Mouse (Mus musculus): Measurements from ENCODE around the gene Trappc6a.

The Trappc6a gene

DNA sequence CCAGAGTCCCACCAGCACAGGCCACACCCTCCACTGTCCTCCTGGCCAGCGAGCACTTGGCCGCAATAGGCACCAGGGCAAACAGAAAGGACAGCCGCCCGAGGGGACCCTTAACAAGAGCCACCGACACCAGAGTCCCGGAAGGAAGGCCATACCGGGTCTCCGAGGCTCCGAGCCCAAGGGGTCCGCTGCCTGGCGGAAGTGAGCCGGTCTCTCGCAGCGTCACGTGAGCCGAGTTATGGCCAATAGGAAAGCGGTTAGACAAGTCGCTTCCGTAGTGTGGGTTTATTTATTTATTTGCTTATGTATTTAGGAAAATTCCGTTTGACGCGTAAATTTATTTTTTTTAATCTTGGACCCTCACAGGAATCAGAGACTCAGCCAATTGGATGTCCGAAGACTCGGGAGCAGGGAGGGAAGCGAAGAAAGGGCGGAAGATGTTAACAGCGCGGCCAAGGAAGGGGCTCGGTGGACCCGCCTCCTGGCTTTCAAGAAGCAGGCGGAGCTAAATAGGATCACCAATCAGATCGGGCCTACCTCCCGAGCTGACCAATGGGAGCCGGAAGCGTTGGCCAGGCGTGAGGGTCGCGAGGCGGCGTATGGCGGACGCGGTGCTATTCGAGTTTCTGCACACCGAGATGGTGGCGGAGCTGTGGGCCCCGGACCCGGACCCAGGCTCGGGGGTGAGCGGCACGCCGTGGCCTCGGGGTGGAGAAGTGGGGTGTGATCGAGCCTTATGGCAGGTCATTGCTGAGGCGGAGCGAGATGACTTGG, at the start of gene Trappc6a, which contains the start of gene Bloc1s3:
TSS of gene Trappc6a (plus strand) at position 246 of the 774 bp plus-strand sequence.
TSS of gene Bloc1s3 (minus strand) at position 218 of the 774 bp plus-strand sequence.
- DNase-seq (ENCODE audit: low spot score): peak; percentile 82

DNA sequence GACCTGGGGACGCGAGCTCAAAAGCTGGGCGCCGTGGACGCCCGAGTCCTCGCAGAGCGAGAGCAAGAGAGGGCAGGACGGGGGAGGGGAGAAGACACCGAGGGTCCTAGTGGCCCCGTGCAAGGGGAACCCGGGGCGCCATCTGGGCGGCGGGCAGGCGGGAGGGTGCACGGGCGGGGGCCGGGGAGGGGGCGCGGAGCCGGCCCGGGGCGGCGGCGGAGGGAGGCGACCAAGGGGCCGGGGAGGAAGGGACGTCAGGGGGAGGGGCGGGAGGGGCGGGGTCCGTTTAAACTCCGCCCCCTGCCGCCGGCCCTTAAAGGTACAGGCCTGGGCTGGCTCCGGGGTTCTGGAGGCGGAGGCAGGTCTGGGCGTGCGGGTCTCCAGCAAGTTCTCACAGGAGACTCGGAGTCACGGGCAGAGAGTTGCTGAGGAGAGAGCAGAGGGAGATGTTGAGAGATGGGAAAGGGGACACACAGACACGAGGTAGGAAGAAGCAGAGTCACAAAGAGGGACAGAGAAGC, 49.5 kb upstream of the Trappc6a start, which contains the start of gene Mark4:
TSS of gene Mark4 (minus strand) at position 231 of the 521 bp plus-strand sequence.
- DNase-seq (ENCODE audit: low spot score): no peak

DNA sequence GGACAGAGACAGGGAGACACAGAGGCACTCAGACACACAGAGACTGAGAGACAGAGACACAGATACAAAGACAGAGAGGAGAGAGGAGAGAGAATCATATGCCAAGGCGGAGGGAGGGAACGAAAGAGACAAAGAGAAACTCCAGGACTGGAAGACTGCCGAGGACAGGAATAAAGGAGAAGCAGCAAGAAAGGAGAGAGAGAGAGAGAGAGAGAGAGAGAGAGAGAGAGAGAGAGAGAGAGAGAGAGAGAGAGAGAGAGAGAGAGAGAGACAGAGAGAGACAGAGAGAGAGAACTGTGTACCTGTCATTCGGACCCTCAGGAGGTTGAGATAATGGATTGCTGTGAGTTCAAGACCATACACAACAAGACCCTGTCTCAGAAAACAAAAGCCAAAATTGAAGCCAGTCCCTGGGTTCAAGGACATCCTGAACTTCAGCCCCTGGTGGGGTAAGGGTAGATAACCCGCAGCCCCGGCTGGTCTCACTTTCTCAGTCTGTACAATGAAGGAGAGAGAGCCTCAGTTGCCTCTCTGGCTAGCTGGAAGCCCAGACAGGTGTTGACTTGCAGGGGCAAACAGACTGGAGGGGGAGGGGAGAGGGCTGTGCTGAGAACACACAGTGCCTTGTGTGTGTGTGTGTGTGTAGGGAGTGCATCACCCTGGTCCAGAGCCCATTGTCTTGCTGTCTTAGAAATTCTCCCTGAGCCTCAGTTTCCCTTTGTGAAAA, 48.9 kb upstream of the Trappc6a start:
- no peak for DNase-seq (ENCODE audit: low spot score)

DNA sequence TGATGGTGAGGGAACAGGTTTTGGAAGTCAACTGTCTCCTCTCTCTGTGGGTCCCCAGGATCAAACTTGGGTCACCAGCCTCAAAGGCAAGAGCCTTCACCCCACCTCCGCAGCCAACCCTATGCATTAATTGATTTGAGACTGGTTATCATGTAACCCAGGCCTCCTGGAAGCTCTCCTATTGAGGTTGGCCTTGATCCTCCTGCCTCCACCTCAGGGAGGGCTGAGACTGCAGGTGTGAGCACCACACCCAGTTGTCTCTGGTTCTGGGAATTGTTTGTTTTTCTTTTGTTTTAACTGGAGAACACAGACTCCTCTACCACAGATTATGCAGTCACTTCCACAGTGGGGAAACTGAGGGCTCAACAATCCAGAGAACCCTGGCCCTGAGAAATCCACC, 47.7 kb upstream of the Trappc6a start:
- DNase-seq (ENCODE audit: low spot score): no peak

DNA sequence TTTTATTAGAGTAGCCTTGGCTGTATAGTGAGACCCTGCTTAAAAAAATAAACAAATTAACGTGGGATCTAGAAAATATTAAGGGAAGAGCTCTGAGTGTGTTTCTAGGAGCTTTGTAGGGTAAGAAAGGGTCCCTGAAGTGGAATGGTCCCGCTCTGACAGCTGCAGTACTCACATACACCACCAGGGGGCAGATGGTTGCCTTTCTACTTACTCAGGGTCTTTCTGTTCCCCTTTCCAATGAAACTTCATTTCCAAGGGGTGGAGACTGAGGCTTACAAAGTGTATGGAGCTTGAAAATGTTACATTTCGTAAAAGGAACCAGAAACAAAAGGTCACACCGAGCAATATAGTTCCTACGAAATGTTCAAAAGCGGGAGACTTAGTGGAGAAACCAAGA, 46.7 kb upstream of the Trappc6a start:
- DNase-seq (ENCODE audit: low spot score): no peak

DNA sequence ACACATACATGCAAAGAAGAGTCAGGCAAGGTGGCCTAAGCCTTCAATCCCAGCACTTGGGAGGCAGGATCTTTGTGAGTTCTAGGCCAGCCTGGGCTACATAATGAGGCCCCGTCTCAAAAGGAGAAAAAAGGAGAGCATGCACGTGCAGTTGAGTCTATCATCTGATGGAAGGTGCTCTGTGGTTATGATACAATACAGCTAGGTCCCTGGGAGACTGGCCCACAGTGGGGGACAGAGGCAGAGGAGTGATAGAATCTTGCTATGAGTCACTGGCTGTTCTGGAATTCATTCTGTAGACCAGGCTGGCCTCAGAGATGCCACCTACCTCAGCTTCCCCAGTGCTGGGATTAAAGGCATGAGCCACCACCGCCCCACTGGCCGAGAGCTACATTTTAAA, 45.8 kb upstream of the Trappc6a start:
- no peak for DNase-seq (ENCODE audit: low spot score)

DNA sequence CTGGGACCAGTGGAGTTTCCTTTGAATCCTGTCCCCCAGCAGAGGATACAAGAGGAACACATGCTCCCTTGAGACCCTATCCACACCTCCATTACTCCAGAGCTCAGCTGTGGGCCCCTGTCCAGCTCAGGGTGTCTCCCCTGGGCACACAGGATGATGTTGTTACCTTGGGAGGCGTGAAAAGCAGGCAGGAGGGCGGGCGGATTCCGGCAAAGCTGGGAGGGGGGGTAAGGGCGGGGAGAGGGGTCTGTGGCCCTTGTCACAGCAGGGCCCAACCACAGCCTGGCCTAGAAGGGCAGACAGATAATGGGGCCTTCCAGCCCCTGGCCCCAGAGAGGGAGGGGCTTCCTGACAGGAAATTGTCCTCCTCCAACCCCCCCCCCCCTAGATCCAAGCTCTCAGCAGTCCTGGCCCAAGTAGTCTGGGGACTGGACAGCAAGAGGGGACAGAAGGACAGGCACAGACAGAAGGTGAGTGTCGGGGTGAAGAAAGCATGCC, 45.3 kb upstream of the Trappc6a start, which contains the start of gene Exoc3l2:
TSS of gene Exoc3l2 (plus strand) at position 448 of the 498 bp plus-strand sequence.
- DNase-seq (ENCODE audit: low spot score): no peak

DNA sequence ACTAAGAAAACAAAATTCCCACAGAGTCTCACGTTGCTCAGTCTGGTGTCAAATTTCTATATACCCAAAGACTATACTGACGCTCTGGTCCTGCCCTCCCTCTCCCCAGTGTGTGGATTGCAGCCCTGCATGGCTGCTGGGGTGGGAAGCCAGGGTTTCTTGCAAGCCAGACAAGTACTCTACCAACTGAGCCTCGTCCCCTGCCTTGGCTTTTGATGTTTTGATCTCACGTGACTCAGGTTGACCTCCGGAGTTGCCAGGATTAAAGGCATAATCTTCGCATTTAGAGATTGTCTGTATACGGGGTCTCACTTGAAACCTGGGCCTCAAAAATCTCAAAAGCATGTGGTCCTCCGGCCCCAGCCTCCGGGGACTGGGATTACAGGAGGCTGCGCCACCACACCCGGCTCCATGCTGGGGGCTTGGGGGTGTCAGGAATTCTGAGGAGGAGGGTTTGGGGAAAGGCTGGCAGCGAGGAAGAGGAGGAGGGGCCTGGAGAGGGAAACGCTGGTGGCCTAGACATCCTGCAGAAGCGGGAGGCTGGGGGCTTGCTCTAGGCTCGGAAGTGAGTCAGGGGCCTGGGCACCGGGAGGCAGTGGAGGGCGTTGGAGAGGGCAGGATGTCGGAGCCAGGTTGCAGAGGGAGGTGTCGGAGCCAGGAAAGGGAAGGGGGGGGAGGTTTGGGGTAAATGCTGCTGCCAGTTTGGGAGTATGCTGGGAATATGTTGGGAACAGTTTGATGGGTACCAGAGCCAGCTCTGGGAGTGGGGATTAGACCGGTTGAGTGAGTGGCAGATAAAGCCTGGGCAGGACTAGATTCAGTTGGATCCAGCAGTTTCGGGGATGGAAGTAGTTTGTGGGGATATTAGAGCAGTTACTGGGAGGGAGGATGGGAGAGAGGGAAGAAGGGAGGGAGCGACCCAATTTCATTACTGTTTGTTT, 43.6 kb upstream of the Trappc6a start:
- DNase-seq (ENCODE audit: low spot score): no peak

DNA sequence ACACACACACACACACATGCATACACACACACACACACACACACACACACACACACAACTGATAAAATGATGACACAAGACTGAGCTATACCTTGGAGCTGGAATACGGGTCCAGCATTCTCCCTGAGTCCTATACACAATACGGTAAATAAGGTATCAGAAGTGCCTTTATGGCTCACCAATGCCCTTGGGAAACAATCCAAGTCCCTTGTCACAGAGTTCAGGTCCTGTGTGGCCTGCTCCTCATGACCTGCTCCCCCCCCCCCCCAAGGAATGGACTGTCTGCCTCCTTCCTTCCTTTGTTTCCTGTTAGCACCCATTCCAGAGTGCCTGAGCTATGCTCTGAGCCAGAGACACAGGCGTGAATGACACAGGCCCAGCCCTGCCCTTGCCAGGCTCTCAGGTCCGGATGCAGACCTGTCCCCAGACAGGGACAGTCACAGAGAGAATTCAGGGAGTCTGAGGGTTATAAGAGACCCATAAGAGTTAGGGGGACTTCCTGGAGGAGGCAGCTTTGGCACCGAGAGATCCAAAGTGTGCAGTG, 41.5 kb upstream of the Trappc6a start:
- DNase-seq (ENCODE audit: low spot score): no peak

DNA sequence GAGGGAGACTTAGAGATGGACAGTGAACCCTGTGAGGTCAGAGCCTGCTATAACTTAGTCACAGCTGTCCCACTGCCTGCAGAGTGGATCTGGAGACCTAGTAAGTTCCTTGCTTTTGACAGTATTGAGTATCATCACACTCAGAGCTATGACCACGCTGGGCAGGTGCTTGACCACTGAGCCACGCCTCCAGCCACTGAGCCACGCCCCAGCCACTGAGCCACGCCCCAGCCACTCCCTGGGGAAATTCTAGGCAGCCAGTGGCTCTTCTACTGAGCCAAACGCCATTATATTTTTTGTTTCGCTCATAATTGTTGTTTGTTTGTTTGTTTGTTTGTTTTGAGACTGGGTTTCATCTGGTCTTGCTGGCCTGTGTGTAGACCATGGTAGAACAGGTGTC, 40.6 kb upstream of the Trappc6a start:
- DNase-seq (ENCODE audit: low spot score): no peak

DNA sequence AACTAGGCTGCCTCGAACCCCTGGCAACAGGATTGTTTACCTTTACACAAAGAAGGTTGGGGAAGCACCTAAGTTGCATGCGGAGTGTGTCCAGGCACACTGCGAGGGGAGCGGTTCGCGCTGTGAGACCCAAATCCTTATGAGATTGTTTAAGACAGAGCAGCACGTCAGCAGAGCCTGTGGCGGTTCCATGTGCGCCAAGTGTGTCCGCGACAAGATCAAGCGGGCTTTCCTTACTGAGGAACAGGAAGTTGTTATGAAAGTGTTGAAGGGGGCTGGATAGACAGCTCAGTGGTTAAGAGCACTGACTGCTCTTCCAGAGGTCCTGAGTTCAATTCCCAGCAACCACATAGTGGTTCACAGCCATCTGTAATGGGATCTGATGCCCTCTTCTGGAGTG, 39.9 kb upstream of the Trappc6a start:
- no peak for DNase-seq (ENCODE audit: low spot score)

DNA sequence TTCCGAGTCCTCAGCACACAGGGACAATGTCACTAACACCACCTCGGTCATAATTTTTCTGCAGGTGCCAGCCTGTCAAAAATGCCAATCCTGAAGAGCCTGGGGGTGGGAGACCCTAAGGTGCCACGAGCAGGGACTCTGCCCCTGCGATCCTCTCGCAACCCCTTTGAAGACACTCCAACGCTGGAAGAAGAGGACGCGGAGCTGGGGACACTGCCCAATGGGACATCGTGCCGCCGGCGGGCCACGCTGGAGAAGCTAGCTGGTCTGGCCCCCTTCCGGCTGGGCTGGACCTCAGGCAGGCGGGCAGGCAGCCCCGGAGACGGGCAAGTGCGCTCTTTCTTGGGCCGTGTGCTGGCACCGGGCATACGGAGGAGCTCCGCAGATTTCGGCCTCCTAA, 38.8 kb upstream of the Trappc6a start:
- no peak for DNase-seq (ENCODE audit: low spot score)

DNA sequence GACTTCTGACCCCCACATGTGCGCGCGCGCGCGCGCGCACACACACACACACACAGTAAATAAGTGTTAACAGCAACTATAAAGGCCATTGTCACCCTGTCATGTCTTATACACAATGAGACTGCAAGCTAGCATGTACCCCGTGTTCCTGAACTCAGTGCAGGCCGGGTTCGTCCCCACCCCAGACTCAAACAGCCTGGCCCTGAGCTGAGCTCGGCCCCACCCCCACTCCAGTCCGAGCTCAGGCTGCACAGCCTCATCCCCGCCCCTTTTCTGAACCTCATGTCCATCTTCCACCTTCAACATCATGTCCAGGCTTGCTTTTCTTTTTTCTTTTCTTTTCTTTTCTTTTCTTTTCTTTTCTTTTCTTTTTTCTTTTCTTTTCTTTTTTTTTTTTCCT, 37.9 kb upstream of the Trappc6a start:
- no peak for DNase-seq (ENCODE audit: low spot score)

DNA sequence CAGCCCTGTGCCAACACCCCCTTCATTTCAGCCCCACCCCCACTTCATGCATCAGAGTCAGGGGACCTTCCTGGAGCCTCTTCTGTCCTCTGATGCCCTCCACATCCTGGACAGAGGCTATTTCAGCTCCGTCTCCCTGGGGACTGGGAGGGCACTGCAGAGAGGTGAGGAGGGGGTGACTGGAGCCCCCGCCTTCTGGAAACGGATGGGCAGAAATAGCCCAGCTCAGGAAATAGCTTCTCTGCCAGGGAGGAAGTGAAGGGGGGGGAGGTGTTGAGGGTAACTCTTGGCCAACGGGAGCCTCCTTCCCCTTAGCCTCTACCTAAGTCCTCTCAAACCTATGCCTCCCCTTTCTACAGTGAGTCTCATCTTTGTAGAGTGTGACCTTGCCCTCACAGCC, 35.8 kb upstream of the Trappc6a start:
- DNase-seq (ENCODE audit: low spot score): no peak

DNA sequence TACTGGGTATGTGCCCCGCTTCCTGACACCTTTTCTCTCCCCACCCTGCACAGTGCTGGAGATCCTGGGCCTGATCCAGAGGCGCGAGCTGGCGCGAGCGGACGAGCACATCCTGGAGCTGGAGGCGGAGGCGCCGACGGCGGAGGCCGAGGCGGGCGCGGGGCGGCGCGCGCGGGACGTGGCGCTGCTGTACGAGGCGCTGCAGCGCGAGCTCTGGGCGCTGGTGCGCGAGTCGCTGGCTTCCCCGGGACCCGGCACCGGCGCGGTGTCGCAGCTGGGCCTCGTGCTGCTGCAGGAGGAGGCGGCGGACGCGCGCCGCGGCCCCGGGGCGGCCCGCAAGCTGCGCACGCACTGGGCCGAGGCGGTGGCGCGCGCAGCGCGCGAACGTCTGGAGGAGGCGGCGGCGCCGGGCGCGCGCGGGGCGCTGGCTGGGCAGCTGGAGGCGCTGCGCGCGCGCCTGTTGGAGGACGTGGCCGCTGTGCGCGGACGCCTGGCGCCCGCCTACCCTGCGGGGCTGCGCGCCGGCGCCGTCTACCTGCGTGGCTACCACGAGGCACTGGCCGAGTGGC, 34.2 kb upstream of the Trappc6a start:
- no peak for DNase-seq (ENCODE audit: low spot score)

DNA sequence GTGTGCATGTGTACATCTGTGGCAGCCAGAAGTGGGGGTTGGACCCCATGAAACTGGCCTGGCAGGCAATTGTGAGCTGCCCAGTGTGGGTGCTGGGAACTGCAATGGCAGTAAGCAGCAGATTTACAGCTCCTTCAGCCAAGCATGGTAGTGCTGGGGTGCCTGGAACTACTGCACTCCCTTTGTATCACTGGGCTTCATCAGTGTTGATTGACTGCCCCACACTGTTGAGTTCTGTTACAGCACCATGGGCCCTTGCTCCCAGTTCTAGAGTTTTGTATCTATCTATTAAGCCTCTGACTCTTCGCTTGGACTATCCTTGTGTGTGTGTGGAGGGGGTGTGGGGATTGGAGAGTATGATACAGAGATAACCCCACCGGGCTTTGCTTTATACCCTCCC, 31.1 kb upstream of the Trappc6a start:
- no peak for DNase-seq (ENCODE audit: low spot score)

DNA sequence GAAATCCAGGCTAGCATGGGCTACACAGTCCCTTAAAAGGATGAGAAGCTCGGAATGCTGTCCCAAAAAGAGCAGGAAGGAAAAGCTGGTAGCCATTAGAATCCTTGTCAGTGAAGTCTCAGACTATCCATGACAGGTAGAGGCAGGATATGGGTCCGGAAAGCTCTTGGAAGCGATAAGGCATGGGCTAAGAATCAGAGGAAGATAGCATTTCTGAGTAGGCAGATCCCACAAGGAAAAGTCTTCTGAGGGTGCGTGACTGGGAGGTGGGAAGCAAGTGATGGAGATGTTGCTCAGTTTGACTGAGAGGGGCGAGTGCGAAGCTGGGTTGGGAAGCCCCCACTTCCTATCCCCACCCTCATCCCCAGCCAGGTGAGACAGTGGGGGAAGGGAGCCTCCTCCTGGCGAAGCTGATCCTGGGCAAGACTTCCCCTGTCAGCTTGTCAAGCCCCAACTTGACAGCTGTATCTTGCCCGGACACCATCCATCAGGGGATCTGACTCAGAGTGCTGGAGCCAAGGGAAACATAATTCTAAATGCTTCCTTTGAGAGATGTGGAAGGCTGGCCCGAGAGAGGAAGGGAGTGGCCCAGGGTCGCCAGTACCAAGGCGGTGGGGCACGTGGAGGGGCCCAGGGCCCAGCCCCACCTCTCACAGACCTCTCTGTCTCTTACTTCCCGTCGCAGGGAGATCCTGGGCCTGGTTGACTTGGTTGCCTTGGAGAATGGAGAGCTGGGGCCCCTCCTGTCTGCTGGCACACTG, 30.4 kb upstream of the Trappc6a start:
- no peak for DNase-seq (ENCODE audit: low spot score)

DNA sequence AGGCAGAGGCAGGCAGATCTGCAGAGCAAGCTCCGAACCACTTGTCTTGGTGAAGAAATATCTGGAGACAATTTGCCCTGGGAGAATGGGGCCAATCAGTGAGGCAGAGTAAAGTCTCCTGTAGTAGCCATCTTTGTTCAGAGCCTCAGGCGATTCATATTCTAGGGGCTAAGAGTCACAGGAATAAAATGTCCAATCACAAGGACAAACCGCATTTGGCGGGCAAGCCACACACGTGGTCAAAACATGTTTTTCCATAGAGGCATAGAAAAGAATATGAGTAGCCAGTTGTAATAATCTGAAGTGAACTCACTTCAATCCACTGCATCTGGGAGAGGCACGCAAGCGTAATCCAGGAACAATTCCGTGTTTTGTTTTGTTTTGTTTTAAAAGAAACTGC, 24.9 kb upstream of the Trappc6a start:
- no peak for DNase-seq (ENCODE audit: low spot score)

DNA sequence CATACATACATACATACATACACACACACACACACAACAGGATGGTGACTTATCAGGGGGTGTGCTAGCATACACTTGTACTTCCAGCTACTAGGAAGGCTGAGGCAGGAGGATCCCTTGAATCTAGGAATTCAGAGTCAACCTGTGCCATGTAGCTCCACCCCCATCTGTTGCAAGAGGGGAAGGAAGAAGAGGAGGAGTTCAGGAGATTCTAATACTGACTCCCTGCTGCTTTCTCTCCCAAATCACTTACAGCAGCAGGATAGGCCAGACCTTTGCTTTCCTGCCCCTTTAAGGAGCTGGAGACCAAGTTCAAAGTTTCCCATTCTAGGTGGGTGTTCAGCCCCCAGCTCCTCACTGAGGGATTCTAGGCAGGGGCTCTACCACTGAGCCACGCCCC, 22.7 kb upstream of the Trappc6a start:
- DNase-seq (ENCODE audit: low spot score): no peak

DNA sequence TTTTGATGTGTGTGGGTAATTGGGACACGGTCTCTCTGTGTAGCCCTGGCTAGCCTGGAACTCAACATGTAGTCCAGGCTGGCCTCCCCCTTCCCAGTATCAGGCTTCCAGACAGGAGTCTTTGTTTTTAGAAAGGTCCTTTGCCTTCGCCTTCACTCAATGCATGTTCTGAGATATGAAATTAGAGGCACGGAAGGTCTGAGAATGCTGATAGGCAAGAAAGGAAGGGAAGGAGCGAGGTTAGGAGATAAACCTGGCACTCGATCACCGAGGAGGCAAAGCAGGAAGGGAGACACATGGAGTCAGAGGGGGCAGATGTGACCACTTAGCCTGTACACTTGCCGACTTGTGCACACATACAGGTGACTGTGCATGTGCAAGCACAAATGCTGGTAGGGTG, 21.6 kb upstream of the Trappc6a start:
- DNase-seq (ENCODE audit: low spot score): no peak

Measured in MN1 (cell line).